Comparison of ENCODE assay signal across 8 mouse cellular contexts in genomic region chr15:95907337-95907736, GRCm38 (mm10).
DNase-seq lines count a peak whose midpoint lies in the region; ATAC-seq lines count a peak whose summit lies in the region.

No protein-coding gene starts in this region.

- H3K27ac ChIP-seq in heart, embryonic 12.5 days (ENCODE audit: poor library complexity, severe bottlenecking) = no peak overlapping the region
- peak overlapping the region; percentile 32; the same call in 1 of the 2 replicates for H3K27ac ChIP-seq in heart, embryonic 15.5 days

- H3K4me2 ChIP-seq in heart, embryonic 12.5 days = no peak overlapping the region
- no peak overlapping the region for H3K4me2 ChIP-seq in heart, embryonic 15.5 days

- H3K4me1 ChIP-seq in heart, embryonic 12.5 days (replicated peaks) = peaks cover 36% of the 10 kb centered on the region
- H3K4me1 ChIP-seq in heart, embryonic 15.5 days (replicated peaks) = peaks cover 23% of the 10 kb centered on the region

- peaks cover 2% of the 10 kb centered on the region; the same call in 1 of the 2 replicates for H3K36me3 ChIP-seq in heart, embryonic 12.5 days
- no peaks in the 10 kb centered on the region for H3K36me3 ChIP-seq in heart, embryonic 15.5 days

- no peak overlapping the region for H3K9ac ChIP-seq in heart, embryonic 12.5 days
- no peak overlapping the region for H3K9ac ChIP-seq in heart, embryonic 15.5 days

- no peak overlapping the region for H3K4me3 ChIP-seq in heart, embryonic 12.5 days
- no peak overlapping the region for H3K4me3 ChIP-seq in heart, embryonic 15.5 days

- 75% methylated on average over 10 of the region's 10 CpGs for WGBS in heart, embryonic 12.5 days
- 51% methylated on average over 10 of the region's 10 CpGs for WGBS in heart, embryonic 15.5 days

- ATAC-seq in heart, embryonic 12.5 days (ENCODE audit: insufficient number of reproducible peaks, low FRiP score) = no peak
- ATAC-seq in heart, embryonic 15.5 days (replicated peaks; ENCODE audit: insufficient number of reproducible peaks, insufficient read depth, low FRiP score, low read depth) = peak; percentile 48; the same call in 1 of the 2 replicates

- no peaks in the 10 kb centered on the region for H3K9me3 ChIP-seq in heart, embryonic 12.5 days (replicated peaks)
- no peaks in the 10 kb centered on the region for H3K9me3 ChIP-seq in heart, embryonic 15.5 days (replicated peaks)

- H3K27me3 ChIP-seq in heart, embryonic 12.5 days (replicated peaks) = no peaks in the 10 kb centered on the region
- H3K27me3 ChIP-seq in heart, embryonic 15.5 days = no peaks in the 10 kb centered on the region

- peak; percentile 86 to 89 for DNase-seq in heart, adult 18-20 months
- peak; percentile 33 to 62 for DNase-seq in adrenal gland, postnatal 36 days
- DNase-seq in layer of hippocampus, adult 9-11 months = peak; percentile 57
- DNase-seq in lung, postnatal 4 days = peak; percentile 60 to 83
- no peak for DNase-seq in yolk sac, embryonic 10.5 days (ENCODE audit: low spot score)
- DNase-seq in embryo, embryonic 10 days (ENCODE audit: low spot score) = no peak

Comparison
In these comparisons a context has a peak if more than half of its experiments do, and no peak if none do; other contexts are left out.
1. DNase-seq: peak in heart, adult 18-20 months (2 of 2), adrenal gland, postnatal 36 days (2 of 2), layer of hippocampus, adult 9-11 months (single experiment) and lung, postnatal 4 days (2 of 2); none in yolk sac, embryonic 10.5 days (single experiment) and embryo, embryonic 10 days (single experiment).